Mouse (Mus musculus): ENCODE measurements around the gene Ube2z. TPM values are rescaled to one million over a fixed set of nuclear protein-coding genes. Genes with fewer than 3 reads are reported as not detected.
"Not testable (repeated sequence)": the region's sequence is repeated elsewhere in the genome, so short reads cannot be mapped to it uniquely, and the experiment has no call there.

The Ube2z gene
- total RNA-seq (2014; rRNA removed; ENCODE audit: low replicate concordance) (42.4 and 44.4 TPM in 2 replicates), polyA plus RNA-seq (2015; fragmentation: Nextera tagmentation; extraction: Ambion mirVana) (19.3 and 20.0 TPM in 2 replicates)

- Histone ChIP-seq H3K27me3 (ENCODE audit: control insufficient read depth, insufficient read depth, low read length) (no peaks in the 10 kb centered on the region), H3K27ac (ENCODE audit: low read depth) (peak within 1 kb of the TSS; percentile 87), H3K36me3 (replicated peaks; ENCODE audit: control insufficient read depth, insufficient read depth, low read length) (peaks cover 19% of the 10 kb centered on the region), H3K9me3 (replicated peaks; ENCODE audit: control insufficient read depth, low read length) (no peaks in the 10 kb centered on the region), H3K4me3 (ENCODE audit: low read depth, low read length) (peak within 1 kb of the TSS; percentile 98), H3K4me2 (ENCODE audit: low read depth, low read length) (peak within 1 kb of the TSS; percentile 96), H3K9ac (replicated peaks; ENCODE audit: low read depth, low read length) (peak within 1 kb of the TSS; percentile 96), H3K4me1 (ENCODE audit: control insufficient read depth, insufficient read depth) (peaks cover 21% of the 10 kb centered on the region)
- 0 out of 2 replicates have a peak, but pooled peaks have one; percentile 7 for TF ChIP-seq CTCF (IDR thresholded peaks at IDR 0.05; ENCODE audit: low read depth)
- no peak for TF ChIP-seq EP300 (IDR thresholded peaks at IDR 0.05; ENCODE audit: low read depth)
- peak; percentile 99 for ATAC-seq (ENCODE audit: insufficient read depth, low read depth)
- peak; percentile 95 for DNase-seq (ENCODE audit: low spot score)
- 3% methylated on average over 44 of the region's 50 CpGs for WGBS
These were observed at the start of gene Ube2z for GRCm38 (mm10) chr11:96065215-96065911. Gene Ube2z, minus strand, starts transcription at chr11:96065388.

- whole genome bisulfite sequencing, result 53% methylated on average over 2 of the region's 2 CpGs
- Histone ChIP-seq H3K36me3 (replicated peaks; ENCODE audit: control insufficient read depth, insufficient read depth, low read length) (no peaks in the 10 kb centered on the region), H3K4me1 (ENCODE audit: control insufficient read depth, insufficient read depth) (no peaks in the 10 kb centered on the region), H3K4me3 (ENCODE audit: low read depth, low read length) (no peak overlapping the region), H3K9ac (replicated peaks; ENCODE audit: low read depth, low read length) (no peak overlapping the region), H3K4me2 (ENCODE audit: low read depth, low read length) (no peak overlapping the region), H3K27ac (ENCODE audit: low read depth) (no peak overlapping the region), H3K9me3 (replicated peaks; ENCODE audit: control insufficient read depth, low read length) (no peaks in the 10 kb centered on the region), H3K27me3 (ENCODE audit: control insufficient read depth, insufficient read depth, low read length) (0 out of 2 replicates have a peak, but pooled peaks cover 4% of the 10 kb centered on the region)
- DNase-seq (ENCODE audit: low spot score) (no peak), ATAC-seq (ENCODE audit: insufficient read depth, low read depth) (no peak)
- TF ChIP-seq EP300 (IDR thresholded peaks at IDR 0.05; ENCODE audit: low read depth), result no peak
- no peak for TF ChIP-seq CTCF (IDR thresholded peaks at IDR 0.05; ENCODE audit: low read depth)
These were observed 48.9 kb upstream of the Ube2z start for GRCm38 (mm10) chr11:96114077-96114476.

GRCm38 (mm10) chr11:96111751-96112150 lies 46.6 kb upstream of the Ube2z start, which contains the start of gene Calcoco2:
Gene Calcoco2, minus strand, starts transcription at chr11:96111964.
- H3K36me3 ChIP-seq (replicated peaks; ENCODE audit: control insufficient read depth, insufficient read depth, low read length), result no peaks in the 10 kb centered on the region
- DNase-seq (ENCODE audit: low spot score), result no peak
- 0 out of 2 replicates have a peak, but pooled peaks cover 4% of the 10 kb centered on the region for H3K27me3 ChIP-seq (ENCODE audit: control insufficient read depth, insufficient read depth, low read length)
- no peak within 1 kb of the TSS for H3K27ac ChIP-seq (ENCODE audit: low read depth)
- no peak for ATAC-seq (ENCODE audit: insufficient read depth, low read depth)
- H3K4me2 ChIP-seq (ENCODE audit: low read depth, low read length), result no peak within 1 kb of the TSS
- WGBS, result 37% methylated on average over 14 of the region's 14 CpGs
- H3K9ac ChIP-seq (replicated peaks; ENCODE audit: low read depth, low read length), result no peak within 1 kb of the TSS
- no peak within 1 kb of the TSS for H3K4me3 ChIP-seq (ENCODE audit: low read depth, low read length)
- no peaks in the 10 kb centered on the region for H3K4me1 ChIP-seq (ENCODE audit: control insufficient read depth, insufficient read depth)
- TF ChIP-seq EP300 (IDR thresholded peaks at IDR 0.05; ENCODE audit: low read depth), result no peak
- no peak for TF ChIP-seq CTCF (IDR thresholded peaks at IDR 0.05; ENCODE audit: low read depth)
- H3K9me3 ChIP-seq (replicated peaks; ENCODE audit: control insufficient read depth, low read length), result no peaks in the 10 kb centered on the region

GRCm38 (mm10) chr11:96110950-96111349 lies 45.8 kb upstream of the Ube2z start:
- H3K36me3 ChIP-seq (replicated peaks; ENCODE audit: control insufficient read depth, insufficient read depth, low read length); H3K4me2 ChIP-seq (ENCODE audit: low read depth, low read length); H3K9ac ChIP-seq (replicated peaks; ENCODE audit: low read depth, low read length); H3K9me3 ChIP-seq (replicated peaks; ENCODE audit: control insufficient read depth, low read length); H3K4me3 ChIP-seq (ENCODE audit: low read depth, low read length); H3K4me1 ChIP-seq (ENCODE audit: control insufficient read depth, insufficient read depth); H3K27ac ChIP-seq (ENCODE audit: low read depth); DNase-seq (ENCODE audit: low spot score); H3K27me3 ChIP-seq (ENCODE audit: control insufficient read depth, insufficient read depth, low read length); ATAC-seq (ENCODE audit: insufficient read depth, low read depth): not testable (repeated sequence)
- 50% methylated on average over 2 of the region's 2 CpGs for WGBS

GRCm38 (mm10) chr11:96108376-96108775 lies 43.2 kb upstream of the Ube2z start:
- ATAC-seq (ENCODE audit: insufficient read depth, low read depth) (no peak), DNase-seq (ENCODE audit: low spot score) (no peak)

More at GRCm38 (mm10) chr11:96108376-96108775, 43.2 kb upstream of the Ube2z start:
- TF ChIP-seq CTCF (IDR thresholded peaks at IDR 0.05; ENCODE audit: low read depth), result no peak
- TF ChIP-seq EP300 (IDR thresholded peaks at IDR 0.05; ENCODE audit: low read depth), result no peak
- H3K36me3 ChIP-seq (replicated peaks; ENCODE audit: control insufficient read depth, insufficient read depth, low read length), result no peaks in the 10 kb centered on the region
- H3K9me3 ChIP-seq (replicated peaks; ENCODE audit: control insufficient read depth, low read length), result no peaks in the 10 kb centered on the region
- H3K27ac ChIP-seq (ENCODE audit: low read depth), result no peak overlapping the region
- no peaks in the 10 kb centered on the region for H3K4me1 ChIP-seq (ENCODE audit: control insufficient read depth, insufficient read depth)
- H3K27me3 ChIP-seq (ENCODE audit: control insufficient read depth, insufficient read depth, low read length), result 0 out of 2 replicates have a peak, but pooled peaks cover under 1% of the 10 kb centered on the region
- no peak overlapping the region for H3K4me2 ChIP-seq (ENCODE audit: low read depth, low read length)
- H3K9ac ChIP-seq (replicated peaks; ENCODE audit: low read depth, low read length), result no peak overlapping the region
- no peak overlapping the region for H3K4me3 ChIP-seq (ENCODE audit: low read depth, low read length)
- WGBS, result 48% methylated on average over 1 of the region's 1 CpGs
